Comparison of ENCODE assay signal across 11 mouse cellular contexts in genomic region chrX:106794686-106795085, GRCm38 (mm10). TPM values are rescaled to one million over a fixed set of nuclear protein-coding genes. Genes with fewer than 3 reads are reported as not detected.
DNase-seq lines count a peak whose midpoint lies in the region; ATAC-seq and TF ChIP-seq lines count a peak whose summit lies in the region.
"Had no signal": no experiment of that assay in that cellular context is flagged by ENCODE, and none has a peak within 500 bp of the region (broad histone marks: within the 10 kb centered on the region; RNA-seq: fewer than 3 reads in every experiment).

No protein-coding gene starts in this region.

- WGBS in forebrain, embryonic 11.5 days, result 6% methylated on average over 2 of the region's 2 CpGs
- WGBS in forebrain, embryonic 16.5 days, result 5% methylated on average over 2 of the region's 2 CpGs
- WGBS in limb, embryonic 14.5 days, result 8% methylated on average over 2 of the region's 2 CpGs
- 9% methylated on average over 2 of the region's 2 CpGs for WGBS in limb, embryonic 10.5 days
- WGBS in midbrain, embryonic 15.5 days, result 10% methylated on average over 2 of the region's 2 CpGs

- H3K4me2 ChIP-seq in forebrain, embryonic 11.5 days (ENCODE audit: low read depth, low read length, severe bottlenecking), result no peak overlapping the region
- H3K4me2 ChIP-seq in forebrain, embryonic 16.5 days (ENCODE audit: low read length), result no peak overlapping the region
- H3K4me2 ChIP-seq in limb, embryonic 14.5 days (replicated peaks; ENCODE audit: low read depth, low read length, severe bottlenecking), result no peak overlapping the region
- H3K4me2 ChIP-seq in midbrain, embryonic 15.5 days, result no peak overlapping the region
- H3K4me2 ChIP-seq: lung, embryonic 15.5 days had no signal

- no peak overlapping the region for H3K4me3 ChIP-seq in forebrain, embryonic 11.5 days (ENCODE audit: low read depth, low read length)
- H3K4me3 ChIP-seq in forebrain, embryonic 16.5 days (replicated peaks; ENCODE audit: low read length), result no peak overlapping the region
- H3K4me3 ChIP-seq in limb, embryonic 14.5 days (replicated peaks; ENCODE audit: low read length), result no peak overlapping the region
- no peak overlapping the region for H3K4me3 ChIP-seq in limb, embryonic 10.5 days
- H3K4me3 ChIP-seq in midbrain, embryonic 15.5 days, result no peak overlapping the region
- H3K4me3 ChIP-seq: hindbrain, embryonic 10.5 days; lung, embryonic 15.5 days had no signal

- no peaks in the 10 kb centered on the region for H3K4me1 ChIP-seq in forebrain, embryonic 11.5 days (replicated peaks; ENCODE audit: control insufficient read depth, insufficient read depth, low read length)
- H3K4me1 ChIP-seq in forebrain, embryonic 16.5 days (replicated peaks; ENCODE audit: control insufficient read depth, insufficient read depth, low read length), result no peaks in the 10 kb centered on the region
- no peaks in the 10 kb centered on the region for H3K4me1 ChIP-seq in limb, embryonic 14.5 days (ENCODE audit: control insufficient read depth, insufficient read depth, low read length)
- H3K4me1 ChIP-seq in limb, embryonic 10.5 days, result no peaks in the 10 kb centered on the region
- H3K4me1 ChIP-seq in midbrain, embryonic 15.5 days, result no peaks in the 10 kb centered on the region
- H3K4me1 ChIP-seq: hindbrain, embryonic 10.5 days; lung, embryonic 15.5 days had no signal

- no peaks in the 10 kb centered on the region for H3K9me3 ChIP-seq in forebrain, embryonic 11.5 days (ENCODE audit: control insufficient read depth, low read length)
- no peaks in the 10 kb centered on the region for H3K9me3 ChIP-seq in forebrain, embryonic 16.5 days (ENCODE audit: control insufficient read depth, low read length)
- no peaks in the 10 kb centered on the region for H3K9me3 ChIP-seq in limb, embryonic 14.5 days (ENCODE audit: control insufficient read depth, low read length)
- no peaks in the 10 kb centered on the region for H3K9me3 ChIP-seq in limb, embryonic 10.5 days (replicated peaks)
- no peaks in the 10 kb centered on the region for H3K9me3 ChIP-seq in midbrain, embryonic 15.5 days
- H3K9me3 ChIP-seq: hindbrain, embryonic 10.5 days; lung, embryonic 15.5 days had no signal

- 0 out of 2 replicates have a peak, but pooled peaks have one; percentile 46 for ATAC-seq in forebrain, embryonic 11.5 days (replicated peaks; ENCODE audit: low FRiP score)
- no peak for ATAC-seq in forebrain, embryonic 16.5 days
- ATAC-seq in limb, embryonic 14.5 days (ENCODE audit: low FRiP score, low read depth), result no peak
- 0 out of 2 replicates have a peak, but pooled peaks have one; percentile 27 for ATAC-seq in midbrain, embryonic 15.5 days (replicated peaks)

- H3K27me3 ChIP-seq in forebrain, embryonic 11.5 days (ENCODE audit: control insufficient read depth, insufficient read depth, low read length), result no peaks in the 10 kb centered on the region
- no peaks in the 10 kb centered on the region for H3K27me3 ChIP-seq in forebrain, embryonic 16.5 days (replicated peaks; ENCODE audit: control insufficient read depth, insufficient read depth, low read length)
- H3K27me3 ChIP-seq in limb, embryonic 14.5 days (ENCODE audit: control insufficient read depth, insufficient read depth, low read length), result no peaks in the 10 kb centered on the region
- peaks cover 14% of the 10 kb centered on the region for H3K27me3 ChIP-seq in limb, embryonic 10.5 days (ENCODE audit: low read depth, poor library complexity, severe bottlenecking)
- H3K27me3 ChIP-seq in midbrain, embryonic 15.5 days (replicated peaks), result no peaks in the 10 kb centered on the region
- H3K27me3 ChIP-seq: lung, embryonic 15.5 days had no signal

- no peak for DNase-seq in forebrain, embryonic 11.5 days (ENCODE audit: low spot score)
- peak; percentile 66 for DNase-seq in limb, embryonic 14.5 days (ENCODE audit: low spot score)
- DNase-seq in limb, embryonic 10.5 days (ENCODE audit: low spot score), result no peak
- peak; percentile 38 for DNase-seq in adipocyte (ENCODE audit: low spot score)
- DNase-seq in urinary bladder, postnatal 36 days (ENCODE audit: low spot score in 2 of 2), result no peak
- no peak for DNase-seq in gastrocnemius, postnatal 4 days (ENCODE audit: low spot score in 2 of 2)

- no peak overlapping the region for H3K9ac ChIP-seq in forebrain, embryonic 11.5 days (ENCODE audit: low read length)
- H3K9ac ChIP-seq in forebrain, embryonic 16.5 days (replicated peaks; ENCODE audit: low read depth, low read length), result no peak overlapping the region
- H3K9ac ChIP-seq in limb, embryonic 14.5 days (ENCODE audit: low read depth, low read length, severe bottlenecking), result no peak overlapping the region
- no peak overlapping the region for H3K9ac ChIP-seq in midbrain, embryonic 15.5 days
- H3K9ac ChIP-seq: lung, embryonic 15.5 days had no signal

- no peak overlapping the region for H3K27ac ChIP-seq in forebrain, embryonic 11.5 days (ENCODE audit: low read depth, low read length)
- no peak overlapping the region for H3K27ac ChIP-seq in forebrain, embryonic 16.5 days (ENCODE audit: low read length)
- H3K27ac ChIP-seq in limb, embryonic 14.5 days (replicated peaks; ENCODE audit: low read depth, low read length), result no peak overlapping the region
- no peak overlapping the region; the same call in 1 of the 2 replicates for H3K27ac ChIP-seq in limb, embryonic 10.5 days
- H3K27ac ChIP-seq in midbrain, embryonic 15.5 days, result no peak overlapping the region
- H3K27ac ChIP-seq: hindbrain, embryonic 10.5 days; lung, embryonic 15.5 days had no signal

- H3K36me3 ChIP-seq in forebrain, embryonic 11.5 days (ENCODE audit: control insufficient read depth, insufficient read depth, low read length), result no peaks in the 10 kb centered on the region
- H3K36me3 ChIP-seq in forebrain, embryonic 16.5 days (ENCODE audit: control insufficient read depth, insufficient read depth), result no peaks in the 10 kb centered on the region
- no peaks in the 10 kb centered on the region for H3K36me3 ChIP-seq in limb, embryonic 14.5 days (ENCODE audit: control insufficient read depth, insufficient read depth, low read length)
- H3K36me3 ChIP-seq in limb, embryonic 10.5 days, result no peaks in the 10 kb centered on the region
- no peaks in the 10 kb centered on the region for H3K36me3 ChIP-seq in midbrain, embryonic 15.5 days (replicated peaks)
- H3K36me3 ChIP-seq: hindbrain, embryonic 10.5 days; lung, embryonic 15.5 days had no signal

- TF ChIP-seq POLR2A in limb, embryonic 14.5 days (IDR thresholded peaks at IDR 0.05; ENCODE audit: borderline replicate concordance, extremely low read depth, insufficient read depth, insufficient read length), result no peak

RNA-seq across cellular contexts. Expression of gene Rtl3, which starts 45.8 kb away (rescaled TPM):
- polyA plus RNA-seq in forebrain, embryonic 11.5 days (2014; fragmentation: Nextera tagmentation; extraction: Ambion mirVana), result 1.0 and 1.1 TPM in 2 replicates
- polyA plus RNA-seq in forebrain, embryonic 16.5 days (2015; fragmentation: Nextera tagmentation; extraction: Ambion mirVana), result 0.76 and 2.0 TPM in 2 replicates
- polyA plus RNA-seq in limb, embryonic 14.5 days (2012; rRNA removed), result 130 and 150 TPM in 2 replicates
- polyA plus RNA-seq in limb, embryonic 14.5 days (2014; fragmentation: Nextera tagmentation; extraction: Ambion mirVana), result 89.8 and 99.1 TPM in 2 replicates
- polyA plus RNA-seq in limb, embryonic 10.5 days (2016; fragmentation: Nextera tagmentation; extraction: Ambion mirVana), result 0.35 and 2.3 TPM in 2 replicates
- polyA plus RNA-seq in midbrain, embryonic 15.5 days (2015; fragmentation: Nextera tagmentation; extraction: Ambion mirVana), result 0.68 and 0.86 TPM in 2 replicates
- total RNA-seq in gastrocnemius, postnatal 4 days (2021), result 10 to 100 TPM; 66.6 to 66.9 TPM
- polyA plus RNA-seq: cortical plate, adult 2 months had no signal

Comparison
In these comparisons a context has a peak if more than half of its experiments do, and no peak if none do; other contexts are left out.
1. ATAC-seq: peak in forebrain, embryonic 11.5 days (single experiment) and midbrain, embryonic 15.5 days (single experiment); none in forebrain, embryonic 16.5 days (single experiment) and limb, embryonic 14.5 days (single experiment).
2. DNase-seq: peak in limb, embryonic 14.5 days (single experiment) and adipocyte (single experiment); none in forebrain, embryonic 11.5 days (single experiment), limb, embryonic 10.5 days (single experiment), urinary bladder, postnatal 36 days (0 of 2) and gastrocnemius, postnatal 4 days (0 of 2).
3. RNA of gene Rtl3, which starts 45.8 kb away (polyA plus RNA-seq): 89.8 to 150 TPM in limb, embryonic 14.5 days; 0.35 to 2.3 TPM in limb, embryonic 10.5 days, 1.0 to 1.1 TPM in forebrain, embryonic 11.5 days, 0.76 to 2.0 TPM in forebrain, embryonic 16.5 days and 0.68 to 0.86 TPM in midbrain, embryonic 15.5 days; every median in the first group is over 10 times any median in the second.